Mouse (Mus musculus): ENCODE data around the gene Ints6l. TPM values are rescaled to one million over a fixed set of nuclear protein-coding genes. Genes with fewer than 3 reads are reported as not detected.

Ints6l gene
- 100 to 1,000 TPM in 23 of 26 experiments, 10 to 100 TPM in 3; 61.4 to 351 (median 173) TPM for total RNA-seq (2018; cell fraction: chromatin; rRNA removed)
- total RNA-seq (2018; cell fraction: cytosol; rRNA removed) = 10 to 100 TPM in 24 of 26 experiments, 1 to 10 TPM in 2; 8.0 to 37.9 (median 20.3) TPM
- 100 to 1,000 TPM in 17 of 26 experiments, 10 to 100 TPM in 9; 30.3 to 354 (median 129) TPM for total RNA-seq (2018; cell fraction: nucleus; rRNA removed)
- 31.9 to 44.9 TPM (median 33.0 TPM) in 3 replicates for polyA plus RNA-seq (2018)

DNA sequence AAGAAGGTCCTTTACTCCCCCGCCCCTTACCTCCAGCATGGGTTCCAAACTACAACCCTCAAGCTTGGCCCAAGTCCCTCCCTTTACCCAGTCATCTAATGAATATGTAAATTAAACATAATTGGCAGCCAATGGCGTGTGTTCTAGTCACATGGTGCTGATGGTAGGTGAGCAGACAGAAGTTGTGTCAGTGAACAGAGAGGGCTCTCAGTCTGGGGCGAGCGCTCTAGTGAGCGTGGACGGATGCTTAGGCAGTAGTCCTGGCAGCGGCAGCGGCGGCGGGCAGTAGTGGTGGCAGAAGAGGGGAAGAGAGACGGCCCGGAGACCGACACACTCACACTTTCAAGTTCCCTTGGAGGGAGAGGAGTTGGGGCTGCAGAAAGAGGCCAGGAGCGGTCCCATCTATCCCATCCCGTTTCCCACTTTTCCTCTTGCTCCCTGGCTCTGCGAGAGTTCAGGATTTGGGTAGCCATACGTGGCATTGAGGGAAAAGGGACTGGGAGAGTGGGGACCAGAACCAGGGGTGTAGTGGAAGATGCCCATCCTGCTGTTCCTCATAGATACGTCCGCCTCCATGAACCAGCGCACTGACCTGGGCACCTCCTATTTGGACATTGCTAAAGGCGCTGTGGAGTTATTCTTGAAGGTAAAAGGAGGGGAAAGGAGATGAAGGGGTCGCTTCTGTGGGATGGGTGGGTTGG, at the start of gene Ints6l:
Gene Ints6l (plus strand): TSS at position 187 of the 701 bp plus-strand sequence.
- 27% methylated on average over 14 of the region's 22 CpGs for WGBS (ENCODE audit: missing documents)
- peaks cover 39% of the 10 kb centered on the region for H3K79me2 ChIP-seq (ENCODE audit: inconsistent target)
- no peaks in the 10 kb centered on the region for H3K36me3 ChIP-seq (ENCODE audit: inconsistent target)
- H3K27ac ChIP-seq = peak within 1 kb of the TSS; percentile 77
- H3K4me3 ChIP-seq (ENCODE audit: inconsistent target) = peak within 1 kb of the TSS; percentile 68

DNA sequence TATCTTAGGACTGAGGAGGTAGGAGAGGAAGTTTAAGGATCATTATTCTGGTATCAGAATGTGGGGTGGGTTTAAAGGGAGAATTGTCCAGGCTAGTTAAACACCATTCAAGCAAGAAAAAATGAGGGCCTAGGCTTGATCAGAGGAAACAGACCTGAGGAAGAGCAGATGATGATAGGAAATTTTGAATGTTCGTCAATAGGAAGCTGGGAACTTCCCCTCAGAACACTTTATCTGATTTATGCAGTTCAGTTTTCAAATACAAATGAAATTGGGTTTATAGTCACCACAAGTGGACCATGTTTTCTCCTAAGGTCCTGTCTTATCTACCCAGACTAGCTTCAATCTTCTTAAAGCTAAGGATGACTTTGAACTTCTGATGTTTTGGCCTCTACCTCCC, 49.2 kb upstream of the Ints6l start:
- H3K4me3 ChIP-seq (ENCODE audit: inconsistent target) = no peak overlapping the region
- H3K79me2 ChIP-seq (ENCODE audit: inconsistent target) = no peaks in the 10 kb centered on the region
- no peak overlapping the region for H3K27ac ChIP-seq
- H3K36me3 ChIP-seq (ENCODE audit: inconsistent target) = no peaks in the 10 kb centered on the region
- 44% methylated on average over 1 of the region's 1 CpGs for WGBS (ENCODE audit: missing documents)

DNA sequence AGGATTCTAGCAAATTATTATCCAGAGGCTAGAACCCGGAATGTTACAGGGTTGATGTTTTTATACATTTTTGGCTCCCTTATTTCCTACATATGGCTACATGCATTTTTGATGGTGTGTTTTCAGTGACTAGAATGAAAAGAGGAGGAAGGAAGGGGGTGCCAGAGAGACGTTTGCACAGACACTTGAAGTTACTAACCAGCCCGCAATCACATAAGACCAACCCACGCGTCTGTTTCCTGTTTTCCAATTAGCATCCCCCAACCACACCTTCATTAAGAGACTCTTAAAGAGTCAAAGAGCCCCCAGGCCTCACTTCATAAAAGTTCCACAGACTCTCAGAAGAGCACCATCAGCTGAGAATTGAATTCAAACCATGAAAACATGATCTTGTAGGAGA, 48.5 kb upstream of the Ints6l start:
- no peaks in the 10 kb centered on the region for H3K36me3 ChIP-seq (ENCODE audit: inconsistent target)
- H3K79me2 ChIP-seq (ENCODE audit: inconsistent target) = no peaks in the 10 kb centered on the region
- 47% methylated on average over 5 of the region's 5 CpGs for WGBS (ENCODE audit: missing documents)

DNA sequence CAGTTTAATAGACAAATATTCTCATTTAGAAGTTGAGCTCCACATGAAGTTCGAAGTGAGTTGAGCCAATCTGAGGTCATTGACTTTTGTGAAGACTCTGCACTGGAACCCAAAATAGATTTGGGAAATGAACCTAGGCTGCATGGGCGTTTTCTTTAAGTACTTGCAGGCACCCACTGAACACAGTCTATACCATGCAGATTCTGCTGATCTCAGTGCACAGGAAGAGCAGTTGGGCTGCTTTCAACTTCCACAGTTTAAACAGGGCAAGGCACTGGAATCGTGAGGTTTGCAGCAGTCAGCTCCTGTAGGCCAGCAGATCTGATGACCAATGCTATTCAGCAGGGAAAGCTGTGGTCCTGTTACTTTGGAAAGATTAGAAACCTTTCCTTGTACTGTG, 38.4 kb upstream of the Ints6l start:
- peak overlapping the region; percentile 76 for H3K27ac ChIP-seq
- WGBS (ENCODE audit: missing documents) = 19% methylated on average over 3 of the region's 3 CpGs
- no peak overlapping the region for H3K4me3 ChIP-seq (ENCODE audit: inconsistent target)
- H3K36me3 ChIP-seq (ENCODE audit: inconsistent target) = no peaks in the 10 kb centered on the region
- no peaks in the 10 kb centered on the region for H3K79me2 ChIP-seq (ENCODE audit: inconsistent target)

More for the DNA sequence above, 48.5 kb upstream of the Ints6l start:
- H3K27ac ChIP-seq = no peak overlapping the region
- H3K4me3 ChIP-seq (ENCODE audit: inconsistent target) = no peak overlapping the region

DNA sequence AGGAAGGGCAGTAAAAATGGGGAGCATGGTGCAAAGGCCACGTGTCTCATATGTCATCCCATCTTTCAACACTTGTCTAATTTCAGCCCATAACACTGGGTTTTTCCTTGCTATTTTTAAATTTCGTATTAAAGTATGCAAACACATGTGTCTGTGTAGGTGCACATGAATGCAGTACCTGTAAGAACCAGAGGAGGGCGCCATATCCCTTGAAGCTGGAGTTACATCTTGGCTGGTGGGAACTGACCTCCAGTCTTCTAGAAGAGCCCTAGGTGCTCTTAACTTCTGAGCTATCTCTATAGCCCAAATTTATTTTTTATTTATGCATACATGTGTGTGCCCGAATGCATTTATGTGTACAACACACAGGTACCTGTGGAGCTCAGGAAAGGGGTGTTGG, 37.1 kb upstream of the Ints6l start:
- H3K27ac ChIP-seq = peak overlapping the region; percentile 76
- 66% methylated on average over 4 of the region's 4 CpGs for WGBS (ENCODE audit: missing documents)
- no peaks in the 10 kb centered on the region for H3K36me3 ChIP-seq (ENCODE audit: inconsistent target)
- no peaks in the 10 kb centered on the region for H3K79me2 ChIP-seq (ENCODE audit: inconsistent target)
- no peak overlapping the region for H3K4me3 ChIP-seq (ENCODE audit: inconsistent target)

DNA sequence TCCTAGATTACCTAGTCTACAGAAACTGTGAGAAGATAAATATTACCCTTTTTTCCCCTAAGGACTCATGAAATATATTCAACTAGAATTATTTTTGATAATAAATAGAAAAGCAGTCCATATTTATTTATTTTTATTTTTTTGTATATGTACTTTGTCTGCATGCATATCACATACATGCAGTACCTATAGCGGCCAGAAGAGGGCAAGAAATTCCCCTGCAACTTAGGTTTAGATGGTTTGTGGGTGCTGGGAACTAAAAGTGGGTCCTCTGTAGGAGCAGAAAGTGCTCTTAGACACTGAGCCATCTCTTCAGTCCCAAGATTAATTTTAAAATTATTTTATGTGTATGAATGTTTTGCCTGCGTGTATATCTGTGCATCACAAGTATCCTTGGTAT, 24.1 kb upstream of the Ints6l start:
- no peak overlapping the region for H3K27ac ChIP-seq
- 65% methylated on average over 2 of the region's 2 CpGs for WGBS (ENCODE audit: missing documents)
- H3K4me3 ChIP-seq (ENCODE audit: inconsistent target) = no peak overlapping the region
- H3K36me3 ChIP-seq (ENCODE audit: inconsistent target) = no peaks in the 10 kb centered on the region
- no peaks in the 10 kb centered on the region for H3K79me2 ChIP-seq (ENCODE audit: inconsistent target)

DNA sequence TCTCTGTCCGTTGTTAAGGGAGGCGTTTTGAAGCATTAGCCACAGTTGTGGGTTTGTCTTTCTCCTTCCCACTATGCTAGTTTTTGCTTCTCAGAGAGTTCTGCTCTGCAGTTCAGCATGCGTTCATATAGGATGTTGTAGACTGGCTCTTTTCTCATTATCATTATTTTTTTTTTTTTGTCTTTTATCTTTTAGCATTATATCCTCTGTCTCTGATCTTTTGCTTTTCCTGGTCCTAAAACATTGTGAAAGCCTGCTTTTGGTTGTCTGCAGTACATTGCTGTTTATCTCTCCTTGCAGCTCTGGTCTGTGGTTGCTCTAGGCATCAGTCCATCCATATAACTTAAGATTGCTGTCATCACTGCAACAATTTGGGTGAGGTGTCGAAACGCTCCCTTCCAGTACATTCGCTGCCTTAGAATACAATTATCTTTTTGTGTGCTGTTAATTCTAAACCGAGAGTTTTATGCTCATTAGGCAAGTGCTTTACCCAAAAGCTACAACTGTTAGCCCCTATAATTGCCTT, 18.8 kb upstream of the Ints6l start:
- H3K4me3 ChIP-seq (ENCODE audit: inconsistent target) = no peak overlapping the region
- H3K79me2 ChIP-seq (ENCODE audit: inconsistent target) = no peaks in the 10 kb centered on the region
- 74% methylated on average over 7 of the region's 7 CpGs for WGBS (ENCODE audit: missing documents)
- no peaks in the 10 kb centered on the region for H3K36me3 ChIP-seq (ENCODE audit: inconsistent target)
- no peak overlapping the region for H3K27ac ChIP-seq

DNA sequence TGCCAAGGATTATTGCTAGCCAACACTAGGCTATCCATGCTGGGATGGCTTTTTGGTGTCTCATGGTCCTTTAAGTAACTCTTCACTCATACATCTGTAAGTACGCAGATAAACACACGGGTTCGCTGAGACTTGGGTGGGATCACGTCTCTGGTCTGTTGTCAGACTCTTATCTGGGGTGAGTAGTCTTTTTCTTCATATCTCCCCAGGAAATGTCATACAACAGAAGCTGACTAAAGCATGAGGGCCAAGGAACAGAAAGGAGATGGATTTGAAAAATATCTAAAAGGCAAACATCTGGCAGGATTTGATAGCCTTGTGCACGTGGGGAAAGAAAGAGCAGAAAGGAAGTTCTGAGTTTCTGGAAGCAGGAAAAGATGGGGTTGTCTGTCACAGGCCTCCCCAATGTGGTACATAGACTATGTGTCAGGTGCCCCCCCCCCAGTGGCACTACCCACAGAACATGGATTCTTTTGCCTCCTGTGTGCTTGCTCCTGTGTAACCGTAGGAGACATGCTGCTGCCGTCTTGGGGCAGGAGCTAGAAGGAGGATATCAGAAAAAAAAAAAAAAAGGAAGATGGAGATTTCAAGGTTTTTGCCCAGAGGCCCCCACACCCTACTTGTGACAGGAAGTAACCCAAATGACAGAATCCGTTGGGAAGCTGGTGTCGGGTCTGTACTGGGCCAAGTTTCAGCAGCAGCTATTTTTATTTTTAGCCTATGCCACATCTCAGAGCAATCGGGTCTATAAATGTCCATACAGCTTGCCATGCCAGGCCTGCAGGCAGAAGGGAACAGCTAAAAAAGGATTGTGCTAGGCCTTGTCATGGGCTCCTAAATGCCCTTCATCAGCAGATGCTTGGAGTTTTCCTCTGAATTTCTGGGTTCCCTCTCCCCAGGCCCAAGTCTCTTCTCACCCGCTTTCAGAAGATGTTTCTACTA, 7.9 kb upstream of the Ints6l start:
- Histone ChIP-seq H3K4me3 (ENCODE audit: inconsistent target) (no peak overlapping the region), H3K79me2 (ENCODE audit: inconsistent target) (no peaks in the 10 kb centered on the region), H3K36me3 (ENCODE audit: inconsistent target) (no peaks in the 10 kb centered on the region), H3K27ac (peak overlapping the region; percentile 69)
- 66% methylated on average over 11 of the region's 11 CpGs for WGBS (ENCODE audit: missing documents)

DNA sequence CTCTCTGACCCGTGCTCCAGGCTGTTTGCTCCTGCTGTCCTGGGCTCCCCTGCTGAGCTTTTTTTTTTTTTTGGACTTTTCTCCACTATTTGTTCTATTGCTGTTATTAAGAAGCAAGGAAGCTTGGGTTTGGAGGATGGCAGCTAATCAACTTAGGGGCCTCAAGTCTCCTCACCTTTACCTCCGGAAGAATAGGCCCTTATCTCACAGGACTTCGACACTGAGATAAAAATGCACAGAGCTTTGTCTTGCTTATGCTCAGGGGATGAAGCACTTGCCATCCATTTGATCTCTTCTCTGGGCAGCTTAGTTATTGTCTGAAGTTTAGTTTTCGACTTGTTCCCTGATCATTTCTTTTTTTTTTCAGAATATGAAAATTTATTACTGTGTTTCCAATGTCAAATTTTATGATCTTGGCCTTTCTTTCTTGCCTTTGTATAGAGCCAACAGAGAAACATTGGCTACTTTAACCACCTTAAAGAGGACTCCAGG, 7.1 kb upstream of the Ints6l start, which contains the start of gene Gm2174:
Gene Gm2174 (plus strand): TSS at position 442 of the 492 bp plus-strand sequence.
- Histone ChIP-seq H3K27ac (peak within 1 kb of the TSS; percentile 69), H3K4me3 (ENCODE audit: inconsistent target) (no peak within 1 kb of the TSS), H3K36me3 (ENCODE audit: inconsistent target) (no peaks in the 10 kb centered on the region), H3K79me2 (ENCODE audit: inconsistent target) (no peaks in the 10 kb centered on the region)
- WGBS (ENCODE audit: missing documents) = 93% methylated on average over 4 of the region's 4 CpGs

DNA sequence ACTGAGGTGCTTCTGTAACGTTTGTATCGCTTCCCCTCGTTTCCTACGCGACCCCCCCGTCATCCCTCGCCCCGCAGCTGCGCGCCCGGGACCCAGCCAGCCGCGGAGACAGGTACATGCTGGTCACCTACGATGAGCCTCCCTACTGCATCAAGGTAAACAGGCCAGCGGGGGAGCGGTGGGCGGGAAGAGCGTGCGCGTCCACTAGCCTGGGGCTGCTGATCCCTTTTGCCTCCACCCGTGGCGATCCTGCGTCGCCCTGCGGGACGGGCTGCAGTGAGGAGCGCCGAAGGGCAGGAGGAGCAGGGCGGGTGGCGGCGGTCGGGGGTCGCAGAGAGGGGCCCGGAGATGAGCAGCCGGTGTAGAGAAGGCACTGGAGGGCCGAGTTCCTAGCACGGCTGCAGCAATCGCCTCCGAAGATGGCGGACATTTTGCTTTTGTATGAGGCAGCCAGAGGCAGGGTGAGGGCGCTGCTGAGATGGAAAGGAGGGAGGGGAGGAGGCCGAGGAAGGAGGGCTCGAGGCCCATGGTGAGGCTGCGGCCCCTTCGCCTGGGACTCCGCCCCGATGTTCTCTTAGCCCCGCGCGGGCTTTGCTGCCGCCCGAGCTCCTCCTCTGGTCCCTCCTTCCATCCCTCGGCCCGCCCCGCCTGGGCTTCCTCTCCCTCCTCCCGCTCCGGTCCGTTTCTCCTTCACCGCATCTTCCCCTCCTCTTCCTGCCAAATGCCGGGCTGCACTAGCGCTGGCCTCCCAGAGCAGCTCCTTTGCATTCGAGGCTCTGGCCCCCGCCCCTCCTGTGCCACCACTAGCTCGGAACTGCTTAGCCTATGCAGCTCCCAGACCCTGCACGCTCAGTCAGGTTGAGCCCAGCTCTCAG, 952 bp downstream of the Ints6l start:
- 24% methylated on average over 61 of the region's 65 CpGs for WGBS (ENCODE audit: missing documents)
- peak overlapping the region; percentile 68 for H3K4me3 ChIP-seq (ENCODE audit: inconsistent target)
- peak overlapping the region; percentile 77 for H3K27ac ChIP-seq

DNA sequence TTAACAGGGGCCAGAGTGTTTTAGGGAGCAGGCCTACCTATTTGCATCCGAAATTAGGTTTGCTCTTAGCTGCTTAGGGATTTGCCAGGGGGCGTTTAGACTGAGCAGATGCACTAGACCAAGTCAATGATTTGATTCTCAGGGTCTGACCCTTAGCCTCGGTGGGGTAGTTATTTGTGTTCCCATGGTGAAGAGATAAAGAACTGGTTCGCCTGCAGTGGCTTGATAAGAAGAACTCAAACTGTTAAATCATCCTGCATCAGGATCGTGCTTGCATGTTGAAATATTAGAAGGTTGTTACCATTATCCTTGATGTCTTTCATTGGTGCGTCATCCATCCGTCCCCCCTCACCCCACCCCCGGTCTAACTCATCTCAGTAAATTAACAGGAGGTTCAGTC, 1.7 kb downstream of the Ints6l start:
- H3K4me3 ChIP-seq (ENCODE audit: inconsistent target) = peak overlapping the region; percentile 37
- WGBS (ENCODE audit: missing documents) = 23% methylated on average over 8 of the region's 8 CpGs
- peak overlapping the region; percentile 44 for H3K27ac ChIP-seq
- H3K79me2 ChIP-seq (ENCODE audit: inconsistent target) = peaks cover 55% of the 10 kb centered on the region
- H3K36me3 ChIP-seq (ENCODE audit: inconsistent target) = no peaks in the 10 kb centered on the region

More for the DNA sequence above, 952 bp downstream of the Ints6l start:
- no peaks in the 10 kb centered on the region for H3K36me3 ChIP-seq (ENCODE audit: inconsistent target)
- H3K79me2 ChIP-seq (ENCODE audit: inconsistent target) = peaks cover 47% of the 10 kb centered on the region

DNA sequence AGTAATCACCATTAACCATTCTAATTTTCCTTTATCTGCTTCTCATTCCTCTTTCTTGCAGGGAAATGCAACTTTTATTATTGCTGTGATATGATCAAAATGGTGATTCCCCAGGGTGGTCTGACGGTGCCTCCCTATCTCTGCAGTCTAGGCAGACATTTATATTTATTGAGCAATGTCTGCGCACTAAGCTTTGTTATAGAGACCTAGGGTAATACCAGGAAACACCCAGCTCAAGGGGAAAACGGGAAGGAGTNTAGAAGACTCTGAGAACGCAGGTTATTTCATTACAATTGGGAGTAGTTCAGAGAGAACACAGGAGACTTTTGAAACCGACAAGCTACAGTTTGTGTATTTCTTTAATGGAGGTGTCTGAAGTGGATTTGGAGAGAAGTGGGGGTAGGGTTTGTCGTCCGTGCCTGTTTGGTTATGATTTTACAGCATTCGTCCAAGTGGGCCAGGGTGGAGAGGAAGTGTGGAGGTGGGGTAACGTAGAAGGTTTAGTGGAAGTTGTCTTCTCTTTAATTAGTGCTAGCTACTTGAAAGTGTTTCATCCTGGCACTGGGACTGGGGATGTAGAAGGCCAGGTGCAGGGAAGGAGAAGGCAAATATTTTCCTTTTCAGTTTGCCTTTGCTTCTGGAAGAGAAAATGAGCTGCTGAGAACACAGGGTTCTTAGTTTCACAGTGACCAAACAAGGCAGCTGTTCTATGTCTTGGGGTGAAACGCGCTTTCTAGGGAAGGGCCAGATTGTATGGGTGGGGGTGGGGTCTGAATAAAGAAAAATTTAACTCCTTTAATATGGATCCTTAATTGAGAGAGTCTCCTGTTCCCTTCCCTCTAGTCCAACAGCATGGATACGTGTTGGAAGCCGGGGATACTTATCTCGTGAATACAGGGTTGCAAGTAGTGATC, 7.6 kb downstream of the Ints6l start:
- H3K36me3 ChIP-seq (ENCODE audit: inconsistent target) = no peaks in the 10 kb centered on the region
- H3K4me3 ChIP-seq (ENCODE audit: inconsistent target) = no peak overlapping the region
- peaks cover 88% of the 10 kb centered on the region for H3K79me2 ChIP-seq (ENCODE audit: inconsistent target)
- no peak overlapping the region for H3K27ac ChIP-seq
- WGBS (ENCODE audit: missing documents) = 52% methylated on average over 14 of the region's 14 CpGs

DNA sequence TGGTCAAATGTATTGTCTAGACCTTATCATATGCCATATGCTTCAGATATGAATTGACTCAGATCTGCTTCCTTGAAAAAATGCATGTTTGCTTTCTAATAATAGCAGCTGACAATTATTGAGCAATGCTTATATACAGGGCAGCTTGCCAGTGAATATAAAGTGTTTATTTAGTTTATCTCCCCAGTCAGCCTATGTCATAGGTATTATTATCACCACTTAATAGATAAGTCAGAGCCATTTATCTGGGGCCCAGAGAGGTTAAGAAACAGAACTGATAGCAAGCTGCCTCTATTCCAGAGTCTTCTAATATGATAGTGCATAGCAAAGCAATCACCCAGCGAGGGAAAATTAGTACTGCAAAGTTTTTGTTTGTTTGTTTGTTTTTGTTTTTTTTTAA, 10.2 kb downstream of the Ints6l start:
- Histone ChIP-seq H3K27ac (no peak overlapping the region), H3K36me3 (ENCODE audit: inconsistent target) (no peaks in the 10 kb centered on the region), H3K4me3 (ENCODE audit: inconsistent target) (no peak overlapping the region), H3K79me2 (ENCODE audit: inconsistent target) (peaks cover 89% of the 10 kb centered on the region)
- no CpG with 5 or more reads among the region's 1 CpGs for whole genome bisulfite sequencing (ENCODE audit: missing documents)
